Mouse (Mus musculus): ENCODE measurements around the gene Hist1h2bc. TPM values are rescaled to one million over a fixed set of nuclear protein-coding genes. Genes with fewer than 3 reads are reported as not detected.
A peak's percentile ranks its signal among the peaks of the same experiment; 100 is the strongest.
"Not testable (repeated sequence)": the region's sequence is repeated elsewhere in the genome, so short reads cannot be mapped to it uniquely, and the experiment has no call there.

Hist1h2bc gene
- polyA plus RNA-seq, 1 experiment from 2014 or later = 26.1 TPM

DNA sequence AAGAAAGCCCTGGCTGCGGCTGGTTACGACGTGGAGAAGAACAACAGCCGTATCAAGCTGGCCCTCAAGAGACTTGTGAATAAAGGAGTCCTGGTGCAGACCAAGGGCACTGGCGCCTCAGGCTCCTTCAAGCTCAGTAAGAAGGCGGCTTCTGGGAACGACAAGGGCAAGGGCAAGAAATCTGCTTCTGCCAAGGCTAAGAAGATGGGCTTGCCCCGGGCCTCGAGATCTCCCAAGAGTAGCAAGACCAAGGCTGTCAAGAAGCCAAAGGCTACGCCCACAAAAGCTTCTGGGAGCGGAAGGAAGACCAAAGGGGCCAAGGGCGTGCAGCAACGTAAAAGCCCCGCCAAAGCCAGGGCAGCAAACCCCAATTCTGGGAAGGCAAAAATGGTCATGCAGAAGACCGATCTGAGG lies 12.1 kb downstream of the Hist1h2bc start:
- H3K9me3 ChIP-seq (ENCODE audit: control insufficient read depth, low read length) = no peaks in the 10 kb centered on the region
- ATAC-seq (ENCODE audit: low FRiP score) (no peak), DNase-seq (ENCODE audit: low spot score) (no peak)
- H3K9ac ChIP-seq (ENCODE audit: low read depth, low read length) = no peak overlapping the region
- no peaks in the 10 kb centered on the region for H3K36me3 ChIP-seq (ENCODE audit: control insufficient read depth, insufficient read depth, low read length)
- no peaks in the 10 kb centered on the region for H3K27me3 ChIP-seq (ENCODE audit: control insufficient read depth, insufficient read depth, low read length)
- no peak overlapping the region for H3K4me2 ChIP-seq (replicated peaks; ENCODE audit: low read depth, low read length)
- no peaks in the 10 kb centered on the region for H3K4me1 ChIP-seq (replicated peaks; ENCODE audit: control insufficient read depth, insufficient read depth, low read length)
- H3K27ac ChIP-seq (ENCODE audit: low read depth, low read length) = no peak overlapping the region
- no peak overlapping the region for H3K4me3 ChIP-seq (ENCODE audit: low read depth, low read length)
- 63% methylated on average over 13 of the region's 15 CpGs for WGBS

GRCm38 (mm10) chr13:23697491-23698299 lies 13.7 kb downstream of the Hist1h2bc start:
- Histone ChIP-seq H3K9ac (ENCODE audit: low read depth, low read length) (peak overlapping the region; percentile 56), H3K4me1 (replicated peaks; ENCODE audit: control insufficient read depth, insufficient read depth, low read length) (no peaks in the 10 kb centered on the region), H3K4me3 (ENCODE audit: low read depth, low read length) (peak overlapping the region; percentile 42), H3K36me3 (ENCODE audit: control insufficient read depth, insufficient read depth, low read length) (no peaks in the 10 kb centered on the region), H3K27ac (ENCODE audit: low read depth, low read length) (peak overlapping the region; percentile 71), H3K4me2 (replicated peaks; ENCODE audit: low read depth, low read length) (peak overlapping the region; percentile 49), H3K9me3 (ENCODE audit: control insufficient read depth, low read length) (no peaks in the 10 kb centered on the region), H3K27me3 (ENCODE audit: control insufficient read depth, insufficient read depth, low read length) (no peaks in the 10 kb centered on the region)
- peak; percentile 82 for DNase-seq (ENCODE audit: low spot score)
- ATAC-seq (ENCODE audit: low FRiP score) = peak; percentile 87
- 1% methylated on average over 21 of the region's 32 CpGs for WGBS

- Histone ChIP-seq H3K36me3 (ENCODE audit: control insufficient read depth, insufficient read depth, low read length) (no peaks in the 10 kb centered on the region), H3K4me3 (ENCODE audit: low read depth, low read length) (peak within 1 kb of the TSS; percentile 42), H3K9me3 (ENCODE audit: control insufficient read depth, low read length) (no peaks in the 10 kb centered on the region), H3K27me3 (ENCODE audit: control insufficient read depth, insufficient read depth, low read length) (no peaks in the 10 kb centered on the region), H3K4me1 (replicated peaks; ENCODE audit: control insufficient read depth, insufficient read depth, low read length) (no peaks in the 10 kb centered on the region), H3K4me2 (replicated peaks; ENCODE audit: low read depth, low read length) (peak within 1 kb of the TSS; percentile 49), H3K27ac (ENCODE audit: low read depth, low read length) (peak within 1 kb of the TSS; percentile 71), H3K9ac (ENCODE audit: low read depth, low read length) (peak within 1 kb of the TSS; percentile 56)
- DNase-seq (ENCODE audit: low spot score) = peak; percentile 99
- WGBS = under 1% methylated on average over 20 of the region's 22 CpGs
- peak; percentile 97 for ATAC-seq (ENCODE audit: low FRiP score)
These were observed 14.3 kb downstream of the Hist1h2bc start, which contains the start of gene Hist1h4c for GRCm38 (mm10) chr13:23698300-23698693. Hist1h4c (minus strand) TSS chr13:23698454.

DNA sequence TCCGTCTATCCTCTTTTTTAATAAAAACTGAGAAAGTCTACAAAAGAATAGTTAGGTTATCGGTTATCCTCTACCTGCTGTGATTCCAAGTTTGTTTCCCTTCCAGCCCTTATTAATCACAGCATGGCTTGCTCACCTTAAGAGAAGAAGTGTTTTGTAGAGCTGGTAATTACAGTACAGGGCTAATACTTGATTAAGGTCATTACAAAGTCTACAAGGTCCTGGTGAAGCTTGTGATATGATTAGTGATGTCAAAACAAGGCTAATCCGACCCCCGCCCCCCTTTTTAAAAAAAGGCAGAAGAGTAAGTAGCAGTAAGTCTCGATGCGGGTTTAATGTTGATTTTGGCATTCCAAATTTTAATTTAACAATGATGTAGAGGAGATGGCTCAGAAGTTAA lies 15.0 kb downstream of the Hist1h2bc start:
- Histone ChIP-seq H3K4me3 (ENCODE audit: low read depth, low read length) (no peak overlapping the region), H3K36me3 (ENCODE audit: control insufficient read depth, insufficient read depth, low read length) (no peaks in the 10 kb centered on the region), H3K9me3 (ENCODE audit: control insufficient read depth, low read length) (no peaks in the 10 kb centered on the region), H3K4me1 (replicated peaks; ENCODE audit: control insufficient read depth, insufficient read depth, low read length) (no peaks in the 10 kb centered on the region), H3K9ac (ENCODE audit: low read depth, low read length) (no peak overlapping the region), H3K4me2 (replicated peaks; ENCODE audit: low read depth, low read length) (no peak overlapping the region), H3K27ac (ENCODE audit: low read depth, low read length) (peak overlapping the region; percentile 49), H3K27me3 (ENCODE audit: control insufficient read depth, insufficient read depth, low read length) (no peaks in the 10 kb centered on the region)
- no peak for ATAC-seq (ENCODE audit: low FRiP score)
- WGBS = 72% methylated on average over 6 of the region's 6 CpGs
- no peak for DNase-seq (ENCODE audit: low spot score)

- H3K9ac ChIP-seq (ENCODE audit: low read depth, low read length) = no peak overlapping the region
- no peak overlapping the region for H3K27ac ChIP-seq (ENCODE audit: low read depth, low read length)
- no peaks in the 10 kb centered on the region for H3K27me3 ChIP-seq (ENCODE audit: control insufficient read depth, insufficient read depth, low read length)
- DNase-seq (ENCODE audit: low spot score) = no peak
- H3K4me1 ChIP-seq (replicated peaks; ENCODE audit: control insufficient read depth, insufficient read depth, low read length) = no peaks in the 10 kb centered on the region
- H3K36me3 ChIP-seq (ENCODE audit: control insufficient read depth, insufficient read depth, low read length) = no peaks in the 10 kb centered on the region
- no peak for ATAC-seq (ENCODE audit: low FRiP score)
- no peaks in the 10 kb centered on the region for H3K9me3 ChIP-seq (ENCODE audit: control insufficient read depth, low read length)
- no peak overlapping the region for H3K4me3 ChIP-seq (ENCODE audit: low read depth, low read length)
- H3K4me2 ChIP-seq (replicated peaks; ENCODE audit: low read depth, low read length) = no peak overlapping the region
- WGBS = 65% methylated on average over 3 of the region's 3 CpGs
These were observed 15.8 kb downstream of the Hist1h2bc start for GRCm38 (mm10) chr13:23699767-23700166.

DNA sequence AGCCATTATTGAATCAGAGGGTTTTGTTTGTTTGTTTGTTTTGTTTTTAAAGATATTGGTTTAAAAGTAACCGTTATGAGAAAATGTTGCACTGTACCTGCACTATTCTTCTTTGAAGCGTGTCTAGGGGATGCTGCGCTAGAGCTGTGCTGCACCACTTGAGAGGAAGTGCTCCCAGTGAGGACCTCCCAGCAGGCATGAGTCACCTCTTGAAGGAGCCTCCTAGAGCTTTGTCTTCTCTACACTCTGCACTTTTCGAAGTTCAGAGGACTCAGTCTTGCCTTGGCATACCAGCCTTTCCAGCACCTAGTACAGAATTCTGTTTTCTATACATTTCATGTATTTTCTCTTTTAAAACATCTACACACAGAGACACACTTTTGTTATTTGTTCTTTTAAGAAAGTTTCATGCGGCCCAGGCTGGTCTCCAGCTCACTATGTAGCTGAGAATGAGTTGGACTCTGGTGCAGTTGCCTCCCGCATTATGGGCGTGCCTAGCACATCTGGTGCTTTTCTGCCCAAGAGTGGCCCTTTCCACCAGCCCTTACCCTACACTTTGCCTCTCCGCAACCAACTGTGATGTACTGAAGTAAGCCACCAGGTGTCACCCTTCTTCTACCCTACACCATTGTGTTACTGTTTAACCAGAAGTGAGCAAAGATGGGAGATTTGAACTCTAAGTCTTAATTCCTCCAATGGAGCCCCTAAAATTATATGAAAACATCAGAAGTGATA lies 17.0 kb downstream of the Hist1h2bc start:
- DNase-seq (ENCODE audit: low spot score) = peak; percentile 85
- Histone ChIP-seq H3K36me3 (ENCODE audit: control insufficient read depth, insufficient read depth, low read length) (no peaks in the 10 kb centered on the region), H3K27ac (ENCODE audit: low read depth, low read length) (no peak overlapping the region), H3K9ac (ENCODE audit: low read depth, low read length) (no peak overlapping the region), H3K27me3 (ENCODE audit: control insufficient read depth, insufficient read depth, low read length) (no peaks in the 10 kb centered on the region), H3K4me2 (replicated peaks; ENCODE audit: low read depth, low read length) (no peak overlapping the region), H3K4me3 (ENCODE audit: low read depth, low read length) (no peak overlapping the region), H3K9me3 (ENCODE audit: control insufficient read depth, low read length) (no peaks in the 10 kb centered on the region), H3K4me1 (replicated peaks; ENCODE audit: control insufficient read depth, insufficient read depth, low read length) (no peaks in the 10 kb centered on the region)
- 34% methylated on average over 8 of the region's 8 CpGs for WGBS
- ATAC-seq (ENCODE audit: low FRiP score) = peak; percentile 41

DNA sequence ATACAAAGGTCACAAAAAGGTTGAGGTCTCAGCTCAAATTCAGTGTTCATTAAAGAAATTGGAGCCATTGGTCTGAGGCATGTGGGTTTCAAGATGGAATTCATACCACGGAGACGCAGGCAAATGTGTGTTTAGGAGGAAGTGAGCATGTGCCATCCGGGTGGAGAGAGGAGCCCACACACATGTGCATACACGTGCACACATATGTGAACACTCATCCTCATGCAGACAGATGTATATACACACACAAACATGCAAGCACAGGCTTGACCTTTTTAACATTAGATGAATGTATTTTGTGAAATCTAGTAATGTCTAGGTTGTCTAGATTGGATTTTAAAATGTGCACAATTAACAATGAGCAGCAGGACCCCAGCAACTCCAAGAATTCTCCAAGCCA lies 18.2 kb downstream of the Hist1h2bc start:
- Histone ChIP-seq H3K4me1 (replicated peaks; ENCODE audit: control insufficient read depth, insufficient read depth, low read length) (no peaks in the 10 kb centered on the region), H3K4me2 (replicated peaks; ENCODE audit: low read depth, low read length) (no peak overlapping the region), H3K27me3 (ENCODE audit: control insufficient read depth, insufficient read depth, low read length) (no peaks in the 10 kb centered on the region), H3K9me3 (ENCODE audit: control insufficient read depth, low read length) (no peaks in the 10 kb centered on the region), H3K27ac (ENCODE audit: low read depth, low read length) (no peak overlapping the region), H3K9ac (ENCODE audit: low read depth, low read length) (no peak overlapping the region), H3K4me3 (ENCODE audit: low read depth, low read length) (no peak overlapping the region), H3K36me3 (ENCODE audit: control insufficient read depth, insufficient read depth, low read length) (no peaks in the 10 kb centered on the region)
- DNase-seq (ENCODE audit: low spot score) = no peak
- WGBS = 80% methylated on average over 4 of the region's 4 CpGs
- no peak for ATAC-seq (ENCODE audit: low FRiP score)

GRCm38 (mm10) chr13:23702801-23703200 lies 18.8 kb downstream of the Hist1h2bc start:
- not testable (repeated sequence) for H3K4me1 ChIP-seq (replicated peaks; ENCODE audit: control insufficient read depth, insufficient read depth, low read length); H3K4me3 ChIP-seq (ENCODE audit: low read depth, low read length); H3K36me3 ChIP-seq (ENCODE audit: control insufficient read depth, insufficient read depth, low read length); H3K9me3 ChIP-seq (ENCODE audit: control insufficient read depth, low read length); H3K4me2 ChIP-seq (replicated peaks; ENCODE audit: low read depth, low read length); H3K27ac ChIP-seq (ENCODE audit: low read depth, low read length); H3K27me3 ChIP-seq (ENCODE audit: control insufficient read depth, insufficient read depth, low read length); H3K9ac ChIP-seq (ENCODE audit: low read depth, low read length); DNase-seq (ENCODE audit: low spot score); ATAC-seq (ENCODE audit: low FRiP score)
- 87% methylated on average over 2 of the region's 2 CpGs for WGBS

Data from hindbrain, embryonic 11.5 days (tissue).